Mouse (Mus musculus) small intestine, adult 2 months (tissue): Measurements from ENCODE around the gene Tmem169. TPM values are rescaled to one million over a fixed set of nuclear protein-coding genes. Genes with fewer than 3 reads are reported as not detected.

Experiments used
- H3K27ac ChIP-seq: fragments of 200-500 bp; 2 replicates; pipeline ENCODE4 v1.5.1; 2012; ENCODE audit warnings: low read depth, low read length, control low read depth, inconsistent platforms; ENCODE audit not compliant: insufficient read depth
- H3K27me3 ChIP-seq: fragments of 200-500 bp; 2 replicates; pipeline ENCODE4 v1.6.1; 2012; ENCODE audit warnings: mild to moderate bottlenecking, moderate library complexity, low read length, inconsistent platforms; ENCODE audit not compliant: control insufficient read depth, insufficient read depth
- H3K36me3 ChIP-seq: fragments of 200-500 bp; 2 replicates; pipeline ENCODE4 v1.6.1; 2012; ENCODE audit warnings: mild to moderate bottlenecking, low read length, control low read depth, inconsistent platforms; ENCODE audit not compliant: control insufficient read depth, insufficient read depth
- H3K4me1 ChIP-seq: fragments of 200-500 bp; 2 replicates; pipeline ENCODE4 v1.6.1; 2012; ENCODE audit warnings: low read length, inconsistent platforms, mixed read lengths; ENCODE audit not compliant: control insufficient read depth, insufficient read depth, insufficient read length
- H3K4me3 ChIP-seq: fragments of 200-500 bp; 2 replicates; pipeline ENCODE4 v1.5.1; 2012; ENCODE audit warnings: low read depth, mild to moderate bottlenecking, control low read depth, inconsistent platforms, low read length, moderate library complexity
- CTCF ChIP-seq: fragments of 200-500 bp; IDR thresholded peaks from 2 replicates; pipeline ENCODE4 v1.5.1; 2012; ENCODE audit warnings: low read depth, mild to moderate bottlenecking, control low read depth, inconsistent platforms, low read length, moderate library complexity, mixed read lengths; ENCODE audit not compliant: insufficient replicate concordance, insufficient read length; ENCODE audit errors: extremely low read depth
- POLR2A ChIP-seq: fragments of 200-500 bp; IDR thresholded peaks from 2 replicates; pipeline ENCODE4 v1.6.1; 2012; ENCODE audit warnings: low read depth, mild to moderate bottlenecking, control low read depth, inconsistent platforms, low read length, moderate library complexity
- WGBS: fragments of 180-500 bp; shearing (Covaris S2); methylation state at CpG from one replicate; pipeline ENCODE4 v1.1.7; 2018; 5-methylcytosine and 5-hydroxymethylcytosine counted together
- polyA plus RNA-seq: library from polyadenylated mRNA; depleted of rRNA; stranded (reverse); fragments of >200 nt; gene quantifications from 2 replicates; pipeline ENCODE4 v1.2.3, GENCODE M21; 2012

The Tmem169 gene
- polyA plus RNA-seq, 1 experiment, result 0.04 TPM

GRCm38 (mm10) chr1:72315447-72315846 lies 31.3 kb downstream of the Tmem169 start:
- H3K36me3 ChIP-seq, result no peaks in the 10 kb centered on the region; the same call in 1 of the 2 replicates
- WGBS, result 94% methylated on average over 4 of the region's 4 CpGs

GRCm38 (mm10) chr1:72316409-72316808 lies 32.2 kb downstream of the Tmem169 start:
- H3K4me3 ChIP-seq, result no peak overlapping the region
- TF ChIP-seq POLR2A (no peak), CTCF (no peak)
- H3K4me1 ChIP-seq, result no peaks in the 10 kb centered on the region
- WGBS, result 86% methylated on average over 8 of the region's 8 CpGs
- H3K27me3 ChIP-seq, result no peaks in the 10 kb centered on the region
- H3K36me3 ChIP-seq, result peaks cover 3% of the 10 kb centered on the region; the same call in 1 of the 2 replicates
- no peak overlapping the region for H3K27ac ChIP-seq

More at GRCm38 (mm10) chr1:72315447-72315846, 31.3 kb downstream of the Tmem169 start:
- H3K4me1 ChIP-seq, result no peaks in the 10 kb centered on the region
- no peak overlapping the region for H3K27ac ChIP-seq
- H3K4me3 ChIP-seq, result no peak overlapping the region
- TF ChIP-seq CTCF (no peak), POLR2A (no peak)
- no peaks in the 10 kb centered on the region for H3K27me3 ChIP-seq

- Histone ChIP-seq H3K4me3 (no peak overlapping the region), H3K4me1 (no peaks in the 10 kb centered on the region), H3K36me3 (peaks cover 3% of the 10 kb centered on the region; the same call in 1 of the 2 replicates), H3K27ac (no peak overlapping the region), H3K27me3 (no peaks in the 10 kb centered on the region)
- TF ChIP-seq POLR2A, result no peak
- WGBS, result 82% methylated on average over 7 of the region's 7 CpGs
These were observed 32.7 kb downstream of the Tmem169 start for GRCm38 (mm10) chr1:72316901-72317300.

- 89% methylated on average over 5 of the region's 5 CpGs for WGBS
- Histone ChIP-seq H3K4me3 (no peak overlapping the region), H3K27ac (no peak overlapping the region), H3K36me3 (peaks cover 3% of the 10 kb centered on the region; the same call in 1 of the 2 replicates), H3K4me1 (no peaks in the 10 kb centered on the region), H3K27me3 (no peaks in the 10 kb centered on the region)
- TF ChIP-seq POLR2A (no peak), CTCF (no peak)
These were observed 36.6 kb downstream of the Tmem169 start for GRCm38 (mm10) chr1:72320759-72321158.

GRCm38 (mm10) chr1:72323248-72323647 lies 39.1 kb downstream of the Tmem169 start:
- 92% methylated on average over 4 of the region's 4 CpGs for WGBS
- TF ChIP-seq POLR2A (no peak), CTCF (no peak)
- H3K27ac ChIP-seq, result no peak overlapping the region
- H3K27me3 ChIP-seq, result no peaks in the 10 kb centered on the region
- no peak overlapping the region for H3K4me3 ChIP-seq
- peaks cover 7% of the 10 kb centered on the region; the same call in 1 of the 2 replicates for H3K36me3 ChIP-seq
- no peaks in the 10 kb centered on the region for H3K4me1 ChIP-seq

GRCm38 (mm10) chr1:72326162-72326821 lies 42.1 kb downstream of the Tmem169 start:
- peaks cover 4% of the 10 kb centered on the region; the same call in 1 of the 2 replicates for H3K36me3 ChIP-seq
- H3K4me3 ChIP-seq, result no peak overlapping the region
- H3K27me3 ChIP-seq, result no peaks in the 10 kb centered on the region
- H3K27ac ChIP-seq, result no peak overlapping the region
- 92% methylated on average over 11 of the region's 11 CpGs for WGBS
- TF ChIP-seq POLR2A, result no peak
- TF ChIP-seq CTCF, result no peak
- H3K4me1 ChIP-seq, result no peaks in the 10 kb centered on the region

- TF ChIP-seq CTCF (no peak), POLR2A (no peak)
- Histone ChIP-seq H3K4me3 (no peak overlapping the region), H3K27ac (no peak overlapping the region), H3K36me3 (peaks cover 10% of the 10 kb centered on the region; the same call in 1 of the 2 replicates), H3K27me3 (no peaks in the 10 kb centered on the region), H3K4me1 (no peaks in the 10 kb centered on the region)
- 82% methylated on average over 11 of the region's 11 CpGs for WGBS
These were observed 50.6 kb downstream of the Tmem169 start for GRCm38 (mm10) chr1:72334807-72335206.
